Mouse (Mus musculus): ENCODE measurements around the gene Tead3. TPM values are rescaled to one million over a fixed set of nuclear protein-coding genes. Genes with fewer than 3 reads are reported as not detected.
A peak's percentile ranks its signal among the peaks of the same experiment; 100 is the strongest.
"Not testable (repeated sequence)": the region's sequence is repeated elsewhere in the genome, so short reads cannot be mapped to it uniquely, and the experiment has no call there.

Tead3 gene
- polyA plus RNA-seq, 1 experiment, result 21.5 TPM

DNA sequence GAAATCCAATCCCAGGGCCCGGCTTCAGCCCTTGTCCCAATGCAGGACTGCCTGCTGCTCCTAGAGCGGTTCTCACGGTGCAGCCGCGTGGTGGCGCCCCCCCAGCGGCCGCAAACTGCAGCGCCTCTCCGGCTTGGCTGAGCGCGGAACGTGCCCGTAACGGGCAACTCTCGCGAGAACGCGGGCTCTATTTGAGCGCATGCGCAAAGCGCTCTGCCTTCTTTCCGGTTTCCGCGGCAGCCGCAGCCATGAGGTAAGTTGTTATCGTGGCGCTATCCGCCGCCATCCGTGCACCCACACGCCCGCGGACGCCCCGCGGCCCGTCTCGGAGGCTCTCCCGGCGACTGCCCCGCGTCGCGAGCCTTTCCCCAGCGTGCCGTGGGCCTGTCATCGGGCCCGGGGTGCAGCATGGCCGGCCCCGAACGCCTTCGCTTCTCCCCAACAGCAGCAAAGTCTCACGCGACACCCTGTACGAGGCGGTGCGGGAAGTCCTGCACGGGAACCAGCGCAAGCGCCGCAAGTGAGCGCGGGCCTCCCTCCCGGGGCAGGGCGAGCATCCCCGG is 22.2 kb downstream of the Tead3 start, which contains the start of gene Rpl10a:
Gene Rpl10a, plus strand, starts transcription at position 106 of the 563 bp plus-strand sequence.
- Histone ChIP-seq H3K79me2 (ENCODE audit: control insufficient read depth, insufficient read depth) (peaks cover 33% of the 10 kb centered on the region), H3K79me3 (ENCODE audit: low read depth) (peaks cover 25% of the 10 kb centered on the region), H3K4me3 (ENCODE audit: insufficient read depth, poor library complexity, severe bottlenecking) (peak within 1 kb of the TSS; percentile 98), H3K27me3 (ENCODE audit: control insufficient read depth, insufficient read depth, insufficient read length) (no peaks in the 10 kb centered on the region), H3K36me3 (ENCODE audit: control insufficient read depth, insufficient read depth) (peaks cover 43% of the 10 kb centered on the region), H3ac (ENCODE audit: control insufficient read depth, insufficient read length, low read depth) (peak within 1 kb of the TSS; percentile 86)
- no peak for TF ChIP-seq MYOG (IDR thresholded peaks at IDR 0.05; ENCODE audit: control insufficient read depth, extremely low read depth, insufficient read length)
- TF ChIP-seq CEBPB (IDR thresholded peaks at IDR 0.05; ENCODE audit: low read depth), result no peak
- peak; percentile 3 for TF ChIP-seq USF1 (IDR thresholded peaks at IDR 0.05; ENCODE audit: low read depth)
- TF ChIP-seq MYOD1 (IDR thresholded peaks at IDR 0.05; ENCODE audit: control insufficient read depth, insufficient read length, low read depth), result no peak
- peak; percentile 89 for TF ChIP-seq MAX (IDR thresholded peaks at IDR 0.05)
- TF ChIP-seq CTCF (IDR thresholded peaks at IDR 0.05; ENCODE audit: control insufficient read depth, insufficient read depth, insufficient read length), result peak; percentile 94
- no peak for TF ChIP-seq FOSL1 (IDR thresholded peaks at IDR 0.05; ENCODE audit: insufficient read depth, low read length, poor library complexity, severe bottlenecking)

- peaks cover 25% of the 10 kb centered on the region for H3K79me3 ChIP-seq (ENCODE audit: low read depth)
- peak overlapping the region; percentile 98 for H3K4me3 ChIP-seq (ENCODE audit: insufficient read depth, poor library complexity, severe bottlenecking)
- peak overlapping the region; percentile 67 for H3ac ChIP-seq (ENCODE audit: control insufficient read depth, insufficient read length, low read depth)
- TF ChIP-seq CEBPB (IDR thresholded peaks at IDR 0.05; ENCODE audit: low read depth) (peak; percentile 83), FOSL1 (IDR thresholded peaks at IDR 0.05; ENCODE audit: insufficient read depth, low read length, poor library complexity, severe bottlenecking) (no peak)
- peaks cover 33% of the 10 kb centered on the region for H3K79me2 ChIP-seq (ENCODE audit: control insufficient read depth, insufficient read depth)
- peaks cover 43% of the 10 kb centered on the region for H3K36me3 ChIP-seq (ENCODE audit: control insufficient read depth, insufficient read depth)
- no peaks in the 10 kb centered on the region for H3K27me3 ChIP-seq (ENCODE audit: control insufficient read depth, insufficient read depth, insufficient read length)
These were observed 22.8 kb downstream of the Tead3 start for GRCm38 (mm10) chr17:28327673-28328325.

DNA sequence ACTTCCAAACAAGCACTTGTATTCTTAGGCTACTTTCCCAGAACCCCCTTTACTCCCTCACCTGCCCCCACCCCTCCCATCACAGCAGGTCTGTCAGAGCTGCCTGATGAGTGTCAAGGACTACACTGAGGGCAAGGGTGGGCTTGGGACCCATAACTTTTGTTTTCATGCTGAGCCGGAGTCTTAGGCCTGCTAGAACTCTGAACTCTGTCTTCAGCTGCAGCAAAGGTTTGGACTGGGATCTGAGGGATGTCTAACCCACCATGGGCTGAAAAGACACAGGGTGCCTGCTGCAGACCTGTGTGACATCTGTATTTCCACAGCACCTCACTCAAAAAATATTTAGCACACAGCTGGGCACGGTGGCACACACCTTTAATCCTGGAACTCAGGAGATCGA is 23.7 kb downstream of the Tead3 start:
- Histone ChIP-seq H3K27me3 (ENCODE audit: control insufficient read depth, insufficient read depth, insufficient read length) (no peaks in the 10 kb centered on the region), H3K36me3 (ENCODE audit: control insufficient read depth, insufficient read depth) (peaks cover 50% of the 10 kb centered on the region), H3K79me3 (ENCODE audit: low read depth) (peaks cover 25% of the 10 kb centered on the region), H3K4me3 (ENCODE audit: insufficient read depth, poor library complexity, severe bottlenecking) (no peak overlapping the region), H3K79me2 (ENCODE audit: control insufficient read depth, insufficient read depth) (peaks cover 33% of the 10 kb centered on the region), H3ac (ENCODE audit: control insufficient read depth, insufficient read length, low read depth) (no peak overlapping the region)
- TF ChIP-seq USF1 (IDR thresholded peaks at IDR 0.05; ENCODE audit: low read depth) (no peak), MAX (IDR thresholded peaks at IDR 0.05) (no peak), MYOG (IDR thresholded peaks at IDR 0.05; ENCODE audit: control insufficient read depth, extremely low read depth, insufficient read length) (no peak), FOSL1 (IDR thresholded peaks at IDR 0.05; ENCODE audit: insufficient read depth, low read length, poor library complexity, severe bottlenecking) (no peak), CEBPB (IDR thresholded peaks at IDR 0.05; ENCODE audit: low read depth) (no peak), CTCF (IDR thresholded peaks at IDR 0.05; ENCODE audit: control insufficient read depth, insufficient read depth, insufficient read length) (no peak), MYOD1 (IDR thresholded peaks at IDR 0.05; ENCODE audit: control insufficient read depth, insufficient read length, low read depth) (no peak)

GRCm38 (mm10) chr17:28325751-28326150 is 24.9 kb downstream of the Tead3 start:
- Histone ChIP-seq H3K79me3 (ENCODE audit: low read depth) (peaks cover 20% of the 10 kb centered on the region), H3ac (ENCODE audit: control insufficient read depth, insufficient read length, low read depth) (no peak overlapping the region), H3K36me3 (ENCODE audit: control insufficient read depth, insufficient read depth) (peaks cover 51% of the 10 kb centered on the region), H3K79me2 (ENCODE audit: control insufficient read depth, insufficient read depth) (peaks cover 25% of the 10 kb centered on the region), H3K4me3 (ENCODE audit: insufficient read depth, poor library complexity, severe bottlenecking) (no peak overlapping the region), H3K27me3 (ENCODE audit: control insufficient read depth, insufficient read depth, insufficient read length) (no peaks in the 10 kb centered on the region)
- TF ChIP-seq CEBPB (IDR thresholded peaks at IDR 0.05; ENCODE audit: low read depth) (no peak), MAX (IDR thresholded peaks at IDR 0.05) (no peak), USF1 (IDR thresholded peaks at IDR 0.05; ENCODE audit: low read depth) (no peak), MYOG (IDR thresholded peaks at IDR 0.05; ENCODE audit: control insufficient read depth, extremely low read depth, insufficient read length) (no peak), CTCF (IDR thresholded peaks at IDR 0.05; ENCODE audit: control insufficient read depth, insufficient read depth, insufficient read length) (no peak), MYOD1 (IDR thresholded peaks at IDR 0.05; ENCODE audit: control insufficient read depth, insufficient read length, low read depth) (no peak), FOSL1 (IDR thresholded peaks at IDR 0.05; ENCODE audit: insufficient read depth, low read length, poor library complexity, severe bottlenecking) (no peak)

GRCm38 (mm10) chr17:28324416-28324815 is 26.2 kb downstream of the Tead3 start:
- not testable (repeated sequence) for H3K79me3 ChIP-seq (ENCODE audit: low read depth)
- H3K36me3 ChIP-seq (ENCODE audit: control insufficient read depth, insufficient read depth), result peaks cover 46% of the 10 kb centered on the region

DNA sequence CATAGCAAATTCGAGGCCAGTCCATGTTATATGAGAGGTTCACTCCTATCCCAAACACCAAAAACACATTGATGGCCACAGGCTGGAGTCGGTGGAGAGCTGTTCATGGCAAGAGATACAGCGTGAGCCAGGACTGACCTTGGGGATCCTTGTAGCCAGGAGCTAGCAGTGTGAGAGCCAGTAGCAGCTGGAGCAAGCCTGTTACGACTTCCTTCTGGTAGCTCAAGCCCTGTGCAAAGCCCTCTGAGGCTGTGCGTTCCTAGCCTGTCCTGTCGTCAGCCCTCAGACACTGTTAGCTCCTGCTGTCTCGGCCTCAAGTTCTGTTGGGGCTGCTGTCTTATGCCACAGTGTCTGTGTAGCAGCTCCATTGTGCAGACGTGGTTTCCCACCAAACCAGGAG is 26.8 kb downstream of the Tead3 start:
- peaks cover 46% of the 10 kb centered on the region for H3K36me3 ChIP-seq (ENCODE audit: control insufficient read depth, insufficient read depth)
- H3ac ChIP-seq (ENCODE audit: control insufficient read depth, insufficient read length, low read depth), result no peak overlapping the region
- no peak overlapping the region for H3K4me3 ChIP-seq (ENCODE audit: insufficient read depth, poor library complexity, severe bottlenecking)
- no peak for TF ChIP-seq MYOD1 (IDR thresholded peaks at IDR 0.05; ENCODE audit: control insufficient read depth, insufficient read length, low read depth)
- TF ChIP-seq CEBPB (IDR thresholded peaks at IDR 0.05; ENCODE audit: low read depth), result no peak
- no peak for TF ChIP-seq MYOG (IDR thresholded peaks at IDR 0.05; ENCODE audit: control insufficient read depth, extremely low read depth, insufficient read length)
- TF ChIP-seq MAX (IDR thresholded peaks at IDR 0.05), result no peak
- no peak for TF ChIP-seq FOSL1 (IDR thresholded peaks at IDR 0.05; ENCODE audit: insufficient read depth, low read length, poor library complexity, severe bottlenecking)
- no peak for TF ChIP-seq CTCF (IDR thresholded peaks at IDR 0.05; ENCODE audit: control insufficient read depth, insufficient read depth, insufficient read length)
- no peak for TF ChIP-seq USF1 (IDR thresholded peaks at IDR 0.05; ENCODE audit: low read depth)
- peaks cover 2% of the 10 kb centered on the region for H3K79me3 ChIP-seq (ENCODE audit: low read depth)
- peaks cover 5% of the 10 kb centered on the region for H3K79me2 ChIP-seq (ENCODE audit: control insufficient read depth, insufficient read depth)
- no peaks in the 10 kb centered on the region for H3K27me3 ChIP-seq (ENCODE audit: control insufficient read depth, insufficient read depth, insufficient read length)

More at GRCm38 (mm10) chr17:28324416-28324815, 26.2 kb downstream of the Tead3 start:
- H3K27me3 ChIP-seq (ENCODE audit: control insufficient read depth, insufficient read depth, insufficient read length); H3ac ChIP-seq (ENCODE audit: control insufficient read depth, insufficient read length, low read depth); H3K4me3 ChIP-seq (ENCODE audit: insufficient read depth, poor library complexity, severe bottlenecking): not testable (repeated sequence)
- H3K79me2 ChIP-seq (ENCODE audit: control insufficient read depth, insufficient read depth), result peaks cover 11% of the 10 kb centered on the region

Data from C2C12 (cell line).